Mouse (Mus musculus): ENCODE data around the gene Fam117a. TPM values are rescaled to one million over a fixed set of nuclear protein-coding genes. Genes with fewer than 3 reads are reported as not detected.
A peak's percentile ranks its signal among the peaks of the same experiment; 100 is the strongest.

The Fam117a gene
- polyA plus RNA-seq, 1 experiment from 2014 or later, result 7.7 TPM

DNA sequence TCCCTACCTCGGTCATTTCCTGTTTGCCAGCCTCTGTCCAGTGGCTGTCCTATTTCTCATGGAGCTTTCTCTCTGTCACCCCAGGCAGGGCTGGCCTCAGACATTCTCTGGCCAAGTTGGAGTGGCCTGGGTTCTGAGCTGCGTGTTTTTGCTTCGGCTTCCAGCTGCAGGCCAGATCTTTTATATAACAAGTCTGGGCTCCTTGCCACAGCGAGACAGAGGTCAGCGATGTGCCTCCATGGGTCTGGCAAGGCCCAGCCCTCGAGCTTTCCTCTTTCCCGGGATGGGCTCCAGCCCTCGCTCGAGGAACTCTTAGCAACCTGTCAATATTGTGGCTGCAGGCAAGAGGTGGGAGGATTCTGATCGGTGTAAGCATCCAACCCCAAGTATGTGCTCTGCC, 28.8 kb downstream of the Fam117a start:
- peaks cover 35% of the 10 kb centered on the region for H3K4me1 ChIP-seq
- H3K27me3 ChIP-seq (replicated peaks), result no peaks in the 10 kb centered on the region
- H3K4me3 ChIP-seq, result no peak overlapping the region
- H3K36me3 ChIP-seq, result peaks cover 2% of the 10 kb centered on the region; the same call in 1 of the 2 replicates
- 0 out of 2 replicates have a peak overlapping the region, but pooled peaks have one; percentile 5 for H3K9ac ChIP-seq
- ATAC-seq (ENCODE audit: extremely low read depth, insufficient number of reproducible peaks, low FRiP score, low TSS enrichment), result no peak
- H3K27ac ChIP-seq (replicated peaks), result peak overlapping the region; percentile 70
- 52% methylated on average over 10 of the region's 10 CpGs for WGBS
- no peak overlapping the region for H3K4me2 ChIP-seq
- H3K9me3 ChIP-seq, result no peaks in the 10 kb centered on the region

DNA sequence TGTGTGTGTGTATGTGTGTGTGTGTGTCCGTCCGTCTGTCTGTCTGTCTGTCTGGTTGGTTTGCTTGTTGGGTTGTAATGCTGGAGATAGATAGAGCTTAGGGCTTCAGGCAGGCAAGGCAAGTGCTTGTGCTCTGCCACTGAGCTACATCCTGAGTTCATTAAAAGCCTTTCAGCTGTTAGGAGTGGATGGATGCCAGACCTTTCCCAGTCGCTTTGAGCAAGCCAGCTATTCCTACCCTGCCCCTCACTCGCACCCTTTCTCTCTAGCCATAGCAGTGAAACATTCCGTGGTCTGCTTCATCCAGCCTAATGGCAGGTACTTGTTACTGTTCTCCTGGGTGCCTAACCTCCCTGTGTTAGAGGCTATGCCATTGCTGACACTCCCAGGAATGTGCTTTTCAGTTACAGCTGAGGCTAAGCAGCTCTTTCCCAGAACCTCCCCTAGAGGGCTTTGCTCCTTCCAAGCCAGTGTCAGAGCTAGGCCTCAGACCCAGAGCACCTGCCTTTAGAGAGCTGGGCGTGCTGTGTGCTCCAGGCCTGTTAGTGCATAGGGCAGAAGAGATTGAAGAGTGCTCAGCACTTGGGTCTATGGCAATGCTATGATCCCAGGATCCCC, 29.6 kb downstream of the Fam117a start:
- WGBS, result 67% methylated on average over 6 of the region's 6 CpGs
- Histone ChIP-seq H3K27me3 (replicated peaks) (no peaks in the 10 kb centered on the region), H3K4me2 (no peak overlapping the region; the same call in 1 of the 2 replicates), H3K4me1 (peaks cover 35% of the 10 kb centered on the region), H3K9ac (0 out of 2 replicates have a peak overlapping the region, but pooled peaks have one; percentile 5), H3K9me3 (no peaks in the 10 kb centered on the region), H3K27ac (replicated peaks) (peak overlapping the region; percentile 70), H3K36me3 (peaks cover 3% of the 10 kb centered on the region; the same call in 1 of the 2 replicates), H3K4me3 (no peak overlapping the region)
- no peak for ATAC-seq (ENCODE audit: extremely low read depth, insufficient number of reproducible peaks, low FRiP score, low TSS enrichment)

DNA sequence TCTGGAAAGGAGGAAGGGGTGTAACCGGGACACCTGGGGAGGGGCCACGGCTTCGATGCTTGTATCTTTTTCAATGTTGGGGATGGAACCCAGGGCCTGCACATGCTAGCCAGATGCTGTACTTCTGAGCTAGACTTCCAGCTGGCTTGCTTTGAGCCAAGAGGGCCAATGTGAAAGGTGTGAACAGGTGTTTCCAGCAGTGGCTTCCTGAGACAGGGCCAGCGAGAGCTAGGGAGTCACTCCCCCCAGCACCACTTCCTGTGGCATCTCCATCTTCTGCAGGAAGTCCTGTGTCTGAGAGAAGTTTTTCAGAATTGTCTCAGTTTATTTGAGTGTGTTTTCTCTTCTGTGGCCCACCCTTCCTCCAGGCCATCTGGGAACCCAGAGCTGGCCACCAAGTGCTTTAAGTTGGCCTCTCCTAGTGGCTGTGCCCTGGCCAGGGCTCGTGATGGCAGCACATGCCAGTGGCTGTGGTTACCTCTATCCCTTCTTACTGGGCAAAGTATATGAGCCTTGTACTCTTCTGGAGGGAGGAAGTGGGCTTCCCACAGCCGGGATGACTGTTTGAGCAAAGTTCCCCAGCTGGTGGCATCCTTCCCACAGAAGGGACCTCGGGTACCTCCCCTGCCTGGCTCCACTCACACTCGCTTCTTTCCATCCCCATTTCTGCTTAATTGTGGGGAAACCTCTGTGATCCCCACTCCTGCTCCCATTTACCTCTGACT, 30.4 kb downstream of the Fam117a start:
- no peak overlapping the region for H3K4me2 ChIP-seq
- ATAC-seq (ENCODE audit: extremely low read depth, insufficient number of reproducible peaks, low FRiP score, low TSS enrichment), result no peak
- peaks cover 9% of the 10 kb centered on the region for H3K36me3 ChIP-seq
- H3K9me3 ChIP-seq, result no peaks in the 10 kb centered on the region
- no peak overlapping the region for H3K27ac ChIP-seq (replicated peaks)
- H3K27me3 ChIP-seq (replicated peaks), result no peaks in the 10 kb centered on the region
- no peak overlapping the region for H3K9ac ChIP-seq
- WGBS, result 75% methylated on average over 8 of the region's 8 CpGs
- H3K4me1 ChIP-seq, result peaks cover 35% of the 10 kb centered on the region
- no peak overlapping the region for H3K4me3 ChIP-seq

DNA sequence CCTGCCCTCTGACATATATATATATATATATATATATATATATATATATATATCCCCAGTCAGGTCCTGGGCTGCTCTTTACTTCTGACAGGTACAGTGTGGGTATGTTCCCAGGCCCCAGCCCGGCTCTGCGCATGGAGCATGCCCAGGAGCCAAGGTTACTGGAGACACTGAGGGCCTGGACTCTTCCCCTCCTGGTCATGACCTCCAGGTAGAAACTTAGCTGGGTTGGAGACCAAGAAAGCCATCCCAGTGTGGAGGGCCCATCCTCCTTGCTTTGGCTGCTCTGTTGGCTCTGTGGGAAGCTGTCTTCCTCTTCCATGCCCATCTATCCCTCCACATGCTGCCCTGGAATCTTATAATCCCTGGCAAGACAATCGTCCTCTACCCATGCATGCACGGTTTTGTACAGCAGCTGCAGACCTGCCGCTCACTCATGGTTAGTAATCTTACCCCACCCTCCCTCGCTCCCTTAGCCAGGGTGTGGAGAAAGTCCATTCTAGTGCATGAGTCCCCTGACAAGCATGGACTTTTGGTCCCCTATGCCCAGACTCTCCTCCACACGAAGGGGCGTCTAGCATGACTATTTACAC, 31.5 kb downstream of the Fam117a start:
- 91% methylated on average over 8 of the region's 8 CpGs for WGBS
- Histone ChIP-seq H3K4me1 (peaks cover 35% of the 10 kb centered on the region), H3K27me3 (replicated peaks) (no peaks in the 10 kb centered on the region), H3K4me2 (no peak overlapping the region), H3K4me3 (no peak overlapping the region), H3K9ac (no peak overlapping the region), H3K36me3 (peaks cover 19% of the 10 kb centered on the region), H3K27ac (replicated peaks) (no peak overlapping the region), H3K9me3 (no peaks in the 10 kb centered on the region)
- ATAC-seq (ENCODE audit: extremely low read depth, insufficient number of reproducible peaks, low FRiP score, low TSS enrichment), result no peak

DNA sequence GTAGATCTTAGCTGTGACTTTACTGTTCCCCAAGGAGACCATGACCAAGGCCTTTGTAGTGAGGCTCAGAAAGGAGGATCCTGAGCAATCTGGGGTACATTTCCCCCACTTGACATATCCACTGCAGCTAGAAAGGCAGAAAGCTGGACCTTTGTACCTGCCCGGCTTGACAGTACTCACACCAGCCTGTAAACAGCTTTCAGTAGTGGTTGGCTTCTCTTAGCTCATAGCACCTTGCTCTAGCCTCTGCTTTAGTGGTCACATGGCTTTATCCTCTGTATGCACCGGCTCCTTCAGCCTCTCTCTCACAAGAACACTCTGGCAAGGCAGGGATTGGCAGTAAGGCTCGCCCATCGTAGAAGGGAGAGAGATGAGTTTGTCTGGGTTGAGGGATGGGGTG, 32.1 kb downstream of the Fam117a start:
- Histone ChIP-seq H3K9ac (no peak overlapping the region), H3K4me3 (no peak overlapping the region), H3K4me2 (no peak overlapping the region), H3K36me3 (peaks cover 25% of the 10 kb centered on the region), H3K4me1 (peaks cover 35% of the 10 kb centered on the region), H3K9me3 (no peaks in the 10 kb centered on the region), H3K27me3 (replicated peaks) (no peaks in the 10 kb centered on the region), H3K27ac (replicated peaks) (no peak overlapping the region)
- 88% methylated on average over 4 of the region's 4 CpGs for WGBS
- no peak for ATAC-seq (ENCODE audit: extremely low read depth, insufficient number of reproducible peaks, low FRiP score, low TSS enrichment)

DNA sequence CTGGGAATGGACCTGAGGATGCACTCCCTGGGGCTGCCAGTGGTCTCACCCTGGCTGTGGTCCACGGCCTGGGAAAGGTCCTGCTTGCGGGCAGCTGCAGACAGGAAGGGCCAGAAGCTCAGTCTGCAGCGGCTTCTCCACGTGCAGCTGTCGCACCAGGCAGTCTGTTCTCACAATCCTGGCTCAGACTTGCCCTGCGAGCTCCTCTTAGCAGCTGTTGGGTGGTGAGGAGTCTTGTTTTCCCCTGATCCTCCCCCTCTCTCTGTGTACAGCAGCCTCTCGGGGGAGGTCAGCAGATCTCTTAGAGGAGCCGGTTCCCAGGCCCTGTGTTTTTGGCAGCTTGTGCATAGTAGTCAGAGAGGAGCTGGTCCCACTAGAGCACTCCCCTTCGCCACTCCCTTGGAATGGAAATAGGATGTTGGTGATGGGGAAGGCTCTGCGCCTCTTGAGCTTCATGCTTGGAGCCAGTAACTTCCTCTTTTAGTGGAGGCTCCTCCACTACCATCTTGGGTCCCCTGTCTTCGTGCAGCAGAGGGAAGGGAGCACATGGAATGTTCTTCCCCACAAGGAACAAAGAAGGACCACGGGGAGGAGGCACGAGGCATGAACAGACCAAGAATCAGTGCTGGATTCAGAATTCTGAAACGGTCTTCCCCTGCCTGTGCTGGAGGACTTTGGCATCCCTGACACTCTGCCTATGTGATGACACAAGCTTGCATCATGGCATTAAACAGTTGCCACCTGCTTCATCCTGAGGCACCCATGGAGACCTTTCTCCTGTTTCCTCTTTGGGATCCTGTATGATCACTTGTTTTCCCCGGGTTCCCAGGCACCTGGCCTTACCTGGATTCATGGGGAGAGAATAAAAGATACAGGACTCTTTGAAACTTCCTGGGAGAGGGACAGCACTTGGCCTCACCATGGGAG, 33.4 kb downstream of the Fam117a start:
- Histone ChIP-seq H3K27me3 (replicated peaks) (no peaks in the 10 kb centered on the region), H3K27ac (replicated peaks) (0 out of 2 replicates have a peak overlapping the region, but pooled peaks have one; percentile 6), H3K36me3 (peaks cover 32% of the 10 kb centered on the region), H3K9me3 (no peaks in the 10 kb centered on the region), H3K4me2 (no peak overlapping the region), H3K4me3 (no peak overlapping the region), H3K9ac (no peak overlapping the region), H3K4me1 (peaks cover 29% of the 10 kb centered on the region)
- no peak for ATAC-seq (ENCODE audit: extremely low read depth, insufficient number of reproducible peaks, low FRiP score, low TSS enrichment)
- WGBS, result 67% methylated on average over 15 of the region's 15 CpGs

DNA sequence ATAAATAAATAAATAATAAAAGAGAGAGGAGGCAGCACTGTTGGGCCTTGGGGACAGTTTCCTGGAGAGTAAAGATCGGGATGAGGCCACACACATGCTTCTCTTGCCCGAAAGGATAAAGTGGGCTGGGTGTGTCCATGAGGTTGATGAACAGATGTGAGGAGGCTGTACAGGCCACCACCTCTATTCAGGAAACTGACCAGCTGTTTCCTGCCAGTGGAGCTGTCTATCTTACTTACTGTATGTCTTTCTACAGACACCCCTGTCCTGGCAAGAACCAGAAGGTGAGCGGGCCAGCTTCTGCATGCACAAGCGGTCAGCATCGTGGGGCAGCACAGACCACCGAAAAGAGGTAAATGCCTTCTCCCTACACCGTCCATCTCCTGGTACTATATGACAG, 34.4 kb downstream of the Fam117a start:
- Histone ChIP-seq H3K36me3 (peaks cover 41% of the 10 kb centered on the region), H3K27me3 (replicated peaks) (no peaks in the 10 kb centered on the region), H3K27ac (replicated peaks) (no peak overlapping the region), H3K4me1 (peaks cover 19% of the 10 kb centered on the region), H3K4me2 (no peak overlapping the region), H3K9me3 (no peaks in the 10 kb centered on the region), H3K9ac (no peak overlapping the region), H3K4me3 (no peak overlapping the region)
- 85% methylated on average over 7 of the region's 7 CpGs for WGBS
- ATAC-seq (ENCODE audit: extremely low read depth, insufficient number of reproducible peaks, low FRiP score, low TSS enrichment), result no peak

DNA sequence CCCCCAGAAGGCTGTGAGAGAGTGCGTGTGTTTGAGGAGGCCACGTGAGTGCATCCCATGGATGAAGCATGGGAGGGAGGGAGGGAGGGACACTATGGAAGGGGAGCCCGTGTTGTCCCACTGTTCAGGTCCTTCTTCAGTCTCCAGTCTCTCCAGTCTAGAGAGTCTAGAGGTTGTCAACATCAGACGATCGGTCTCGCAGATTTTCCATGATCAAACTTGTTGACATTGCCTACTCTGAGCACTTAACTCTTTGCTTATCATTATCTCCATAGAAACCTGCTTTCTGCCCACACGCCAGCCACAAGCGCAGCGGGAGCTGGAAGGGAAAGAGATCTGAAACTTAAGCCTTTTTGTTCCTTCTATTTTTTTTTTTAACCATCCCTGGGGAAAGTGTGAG, 42.1 kb downstream of the Fam117a start:
- 0 out of 2 replicates have a peak overlapping the region, but pooled peaks have one; percentile 4 for H3K9ac ChIP-seq
- WGBS, result 39% methylated on average over 9 of the region's 9 CpGs
- peak overlapping the region; percentile 12; the same call in 1 of the 2 replicates for H3K4me2 ChIP-seq
- no peak overlapping the region; the same call in 1 of the 2 replicates for H3K27ac ChIP-seq (replicated peaks)
- no peaks in the 10 kb centered on the region for H3K27me3 ChIP-seq (replicated peaks)
- H3K9me3 ChIP-seq, result no peaks in the 10 kb centered on the region
- ATAC-seq (ENCODE audit: extremely low read depth, insufficient number of reproducible peaks, low FRiP score, low TSS enrichment), result no peak
- no peak overlapping the region for H3K4me3 ChIP-seq
- peaks cover 24% of the 10 kb centered on the region for H3K4me1 ChIP-seq
- peaks cover 48% of the 10 kb centered on the region for H3K36me3 ChIP-seq

DNA sequence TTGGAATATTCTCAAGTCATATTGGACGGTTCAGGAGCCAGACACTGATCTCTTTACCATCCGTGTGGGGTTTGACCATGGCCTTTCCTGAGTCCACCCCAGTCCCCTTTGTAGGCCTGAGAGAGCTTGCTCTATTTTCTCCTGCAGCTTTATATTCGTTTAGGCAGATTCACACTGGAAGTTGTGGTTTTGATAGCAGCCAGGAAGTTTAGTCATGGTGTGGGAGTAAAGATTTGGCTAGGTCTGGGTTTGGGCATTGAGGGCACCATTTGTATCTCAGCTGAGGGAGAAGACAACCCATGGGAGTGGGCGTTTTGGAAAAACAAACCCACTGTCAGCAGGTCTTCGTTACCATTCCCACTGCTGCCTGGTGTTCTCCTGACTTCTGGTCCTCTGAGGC, 42.7 kb downstream of the Fam117a start:
- no peak overlapping the region for H3K4me2 ChIP-seq
- no peak overlapping the region for H3K4me3 ChIP-seq
- no peak overlapping the region for H3K27ac ChIP-seq (replicated peaks)
- WGBS, result 54% methylated on average over 5 of the region's 5 CpGs
- no peak for ATAC-seq (ENCODE audit: extremely low read depth, insufficient number of reproducible peaks, low FRiP score, low TSS enrichment)
- H3K36me3 ChIP-seq, result peaks cover 46% of the 10 kb centered on the region
- no peaks in the 10 kb centered on the region for H3K9me3 ChIP-seq
- H3K4me1 ChIP-seq, result peaks cover 27% of the 10 kb centered on the region
- no peak overlapping the region for H3K9ac ChIP-seq
- H3K27me3 ChIP-seq (replicated peaks), result no peaks in the 10 kb centered on the region

DNA sequence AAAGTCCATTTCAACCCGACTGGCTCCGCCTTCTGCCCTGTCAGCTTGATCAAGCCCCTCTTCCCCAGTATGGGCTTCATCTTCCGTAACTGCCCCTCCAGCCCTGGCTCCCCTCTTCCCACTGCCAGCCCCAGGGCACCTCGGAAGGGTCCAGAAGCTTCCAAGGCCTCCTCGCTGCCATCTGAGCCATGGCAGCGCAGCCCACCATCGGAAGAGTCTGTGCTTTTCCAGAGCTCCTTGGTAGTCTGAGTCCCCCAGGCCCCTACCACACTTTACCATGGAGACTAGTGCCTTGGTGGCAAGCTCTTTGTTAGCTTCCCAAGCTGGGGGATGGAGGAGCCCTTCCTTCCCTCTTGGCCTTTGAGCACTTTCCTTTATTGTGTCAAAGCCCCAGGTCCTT, 43.9 kb downstream of the Fam117a start:
- Histone ChIP-seq H3K27ac (replicated peaks) (no peak overlapping the region), H3K4me3 (no peak overlapping the region), H3K36me3 (peaks cover 36% of the 10 kb centered on the region), H3K9ac (no peak overlapping the region), H3K9me3 (no peaks in the 10 kb centered on the region), H3K4me2 (no peak overlapping the region), H3K4me1 (peaks cover 32% of the 10 kb centered on the region), H3K27me3 (replicated peaks) (no peaks in the 10 kb centered on the region)
- WGBS, result 89% methylated on average over 7 of the region's 7 CpGs
- ATAC-seq (ENCODE audit: extremely low read depth, insufficient number of reproducible peaks, low FRiP score, low TSS enrichment), result no peak

DNA sequence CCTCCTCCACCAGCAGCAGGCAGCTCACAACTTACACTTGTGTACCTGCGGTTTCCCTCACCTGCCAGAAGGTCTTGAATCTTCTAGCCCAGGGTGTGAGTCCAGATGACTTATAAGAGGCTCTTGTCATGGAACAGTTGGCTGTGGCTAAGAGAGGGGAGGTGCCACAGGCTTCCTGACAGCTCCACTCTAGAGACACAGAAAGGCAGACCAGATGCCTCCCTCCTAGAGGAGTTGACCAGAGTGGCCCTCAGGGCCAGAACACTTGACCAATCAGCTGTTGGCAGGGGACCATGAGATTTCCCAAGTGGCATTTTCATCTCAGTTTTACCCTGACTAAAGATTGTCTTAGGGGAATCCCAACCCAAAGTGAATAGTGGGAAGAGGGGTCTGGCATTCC, 44.3 kb downstream of the Fam117a start:
- H3K27me3 ChIP-seq (replicated peaks), result no peaks in the 10 kb centered on the region
- H3K36me3 ChIP-seq, result peaks cover 32% of the 10 kb centered on the region
- H3K4me2 ChIP-seq, result no peak overlapping the region
- peaks cover 36% of the 10 kb centered on the region for H3K4me1 ChIP-seq
- 85% methylated on average over 1 of the region's 1 CpGs for WGBS
- no peaks in the 10 kb centered on the region for H3K9me3 ChIP-seq
- ATAC-seq (ENCODE audit: extremely low read depth, insufficient number of reproducible peaks, low FRiP score, low TSS enrichment), result no peak
- H3K27ac ChIP-seq (replicated peaks), result no peak overlapping the region
- H3K4me3 ChIP-seq, result no peak overlapping the region
- H3K9ac ChIP-seq, result no peak overlapping the region
